Comparison of ENCODE assay signal across 21 mouse cellular contexts in genomic region chrX:140431981-140432380, GRCm38 (mm10).
"Had no signal": no experiment of that assay in that cellular context is flagged by ENCODE, and none has a peak within 500 bp of the region (broad histone marks: within the 10 kb centered on the region; RNA-seq: fewer than 3 reads in every experiment).

No protein-coding gene starts in this region.

- H3K27me3 ChIP-seq: lung, embryonic 15.5 days; neural tube, embryonic 15.5 days had no signal

- H3K4me1 ChIP-seq: lung, embryonic 15.5 days; midbrain, embryonic 10.5 days; midbrain, embryonic 12.5 days; neural tube, embryonic 13.5 days; neural tube, embryonic 15.5 days had no signal

- ATAC-seq: lung, postnatal 0 days; midbrain, embryonic 16.5 days had no signal

- H3K27ac ChIP-seq: lung, embryonic 15.5 days; macrophage; midbrain, embryonic 10.5 days; midbrain, embryonic 12.5 days; neural tube, embryonic 13.5 days; neural tube, embryonic 15.5 days had no signal

- H3K9me3 ChIP-seq: lung, embryonic 15.5 days; midbrain, embryonic 10.5 days; midbrain, embryonic 12.5 days; neural tube, embryonic 13.5 days; neural tube, embryonic 15.5 days had no signal

- H3K4me2 ChIP-seq: lung, embryonic 15.5 days; midbrain, embryonic 12.5 days; neural tube, embryonic 13.5 days; neural tube, embryonic 15.5 days had no signal

- DNase-seq: lung, adult 2 months; lung, postnatal 14 days; lung, postnatal 36 days; midbrain, embryonic 14.5 days; retina, postnatal 1 day; right cerebral cortex, adult 18-20 months; right cerebral cortex, postnatal 25 days; right cerebral cortex, postnatal 4 days; spleen, adult 18-20 months; thymus, adult 18-20 months; thymus, postnatal 14 days; thymus, postnatal 36 days had no signal

- H3K36me3 ChIP-seq: lung, embryonic 15.5 days; midbrain, embryonic 10.5 days; midbrain, embryonic 12.5 days; neural tube, embryonic 15.5 days had no signal

- H3K9ac ChIP-seq: lung, embryonic 15.5 days; midbrain, embryonic 12.5 days; neural tube, embryonic 13.5 days; neural tube, embryonic 15.5 days had no signal

- H3K4me3 ChIP-seq: lung, embryonic 15.5 days; midbrain, embryonic 10.5 days; midbrain, embryonic 12.5 days; myocyte; neural tube, embryonic 13.5 days; neural tube, embryonic 15.5 days had no signal
